Mouse (Mus musculus) hindbrain, embryonic 16.5 days (tissue): ENCODE data around the gene Kctd7. TPM values are rescaled to one million over a fixed set of nuclear protein-coding genes. Genes with fewer than 3 reads are reported as not detected.

Experiments
- ATAC-seq: fragments of 200-750 bp; cut with Nextera tagmentation; 2 replicates; pipeline ENCODE4 v1.8.0; 2017; ENCODE audit warnings: moderate TSS enrichment, moderate library complexity
- H3K27ac ChIP-seq: fragments of 300-500 bp; sonication (generic); 2 replicates; pipeline ENCODE4 v1.5.1; 2014; ENCODE audit warnings: low read depth, mild to moderate bottlenecking, control low read depth, low read length, moderate library complexity
- H3K27me3 ChIP-seq: fragments of 300-500 bp; sonication (generic); replicated peaks from 2 replicates; pipeline ENCODE4 v1.6.1; 2014; ENCODE audit warnings: low read length; ENCODE audit not compliant: control insufficient read depth, insufficient read depth
- H3K36me3 ChIP-seq: fragments of 300-500 bp; sonication (generic); 2 replicates; pipeline ENCODE4 v1.6.1; 2014; ENCODE audit warnings: mild to moderate bottlenecking, low read length, moderate library complexity, mixed read lengths; ENCODE audit not compliant: control insufficient read depth, insufficient read depth
- H3K4me1 ChIP-seq: fragments of 300-500 bp; sonication (generic); 2 replicates; pipeline ENCODE4 v1.6.1; 2014; ENCODE audit warnings: low read depth, low read length; ENCODE audit not compliant: control insufficient read depth, insufficient read depth
- H3K4me2 ChIP-seq: fragments of 300-500 bp; sonication (generic); 2 replicates; pipeline ENCODE4 v1.6.1; 2014; ENCODE audit warnings: mild to moderate bottlenecking, low read length, control low read depth, moderate library complexity
- H3K4me3 ChIP-seq: fragments of 300-500 bp; sonication (generic); 2 replicates; pipeline ENCODE4 v1.5.1; 2014; ENCODE audit warnings: mild to moderate bottlenecking, low read length, control low read depth, moderate library complexity
- H3K9ac ChIP-seq: fragments of 300-500 bp; sonication (generic); 2 replicates; pipeline ENCODE4 v1.6.1; 2014; ENCODE audit warnings: low read depth, mild to moderate bottlenecking, control low read depth, low read length, moderate library complexity
- H3K9me3 ChIP-seq: fragments of 300-500 bp; sonication (generic); 2 replicates; pipeline ENCODE4 v1.6.1; 2014; ENCODE audit warnings: mild to moderate bottlenecking, low read length, moderate library complexity; ENCODE audit not compliant: control insufficient read depth
- WGBS: fragments of 180-500 bp; shearing (Covaris S2); extraction: QIAGEN DNeasy Blood & Tissue Kit; methylation state at CpG from one replicate; pipeline ENCODE4 v1.1.7; 2014; 5-methylcytosine and 5-hydroxymethylcytosine counted together
- polyA plus RNA-seq: library from polyadenylated mRNA; unstranded; fragments of >200 nt; fragmentation: Nextera tagmentation; extraction: Ambion mirVana; gene quantifications from 2 replicates; pipeline ENCODE4 v1.2.1, GENCODE M21; 2015

The Kctd7 gene
- polyA plus RNA-seq, 1 experiment from 2014 or later = 19.5 TPM

- H3K4me3 ChIP-seq = no peak overlapping the region
- no peak for ATAC-seq
- H3K27me3 ChIP-seq = no peaks in the 10 kb centered on the region
- 78% methylated on average over 6 of the region's 6 CpGs for WGBS
- H3K4me1 ChIP-seq = no peaks in the 10 kb centered on the region; the same call in 1 of the 2 replicates
- no peaks in the 10 kb centered on the region for H3K9me3 ChIP-seq
- no peak overlapping the region for H3K27ac ChIP-seq
- H3K9ac ChIP-seq = no peak overlapping the region
- peaks cover 4% of the 10 kb centered on the region; the same call in 1 of the 2 replicates for H3K36me3 ChIP-seq
- no peak overlapping the region for H3K4me2 ChIP-seq
Measured at GRCm38 (mm10) chr5:130117932-130118331, 26.7 kb upstream of the Kctd7 start.

GRCm38 (mm10) chr5:130119236-130119635 lies 25.4 kb upstream of the Kctd7 start:
- H3K4me3 ChIP-seq = no peak overlapping the region
- H3K9me3 ChIP-seq = no peaks in the 10 kb centered on the region
- H3K9ac ChIP-seq = no peak overlapping the region
- H3K27me3 ChIP-seq = no peaks in the 10 kb centered on the region
- H3K27ac ChIP-seq = 0 out of 2 replicates have a peak overlapping the region, but pooled peaks have one; percentile 4
- H3K4me2 ChIP-seq = no peak overlapping the region
- no peaks in the 10 kb centered on the region; the same call in 1 of the 2 replicates for H3K4me1 ChIP-seq
- ATAC-seq = no peak
- peaks cover 4% of the 10 kb centered on the region; the same call in 1 of the 2 replicates for H3K36me3 ChIP-seq
- 82% methylated on average over 3 of the region's 3 CpGs for WGBS

DNA sequence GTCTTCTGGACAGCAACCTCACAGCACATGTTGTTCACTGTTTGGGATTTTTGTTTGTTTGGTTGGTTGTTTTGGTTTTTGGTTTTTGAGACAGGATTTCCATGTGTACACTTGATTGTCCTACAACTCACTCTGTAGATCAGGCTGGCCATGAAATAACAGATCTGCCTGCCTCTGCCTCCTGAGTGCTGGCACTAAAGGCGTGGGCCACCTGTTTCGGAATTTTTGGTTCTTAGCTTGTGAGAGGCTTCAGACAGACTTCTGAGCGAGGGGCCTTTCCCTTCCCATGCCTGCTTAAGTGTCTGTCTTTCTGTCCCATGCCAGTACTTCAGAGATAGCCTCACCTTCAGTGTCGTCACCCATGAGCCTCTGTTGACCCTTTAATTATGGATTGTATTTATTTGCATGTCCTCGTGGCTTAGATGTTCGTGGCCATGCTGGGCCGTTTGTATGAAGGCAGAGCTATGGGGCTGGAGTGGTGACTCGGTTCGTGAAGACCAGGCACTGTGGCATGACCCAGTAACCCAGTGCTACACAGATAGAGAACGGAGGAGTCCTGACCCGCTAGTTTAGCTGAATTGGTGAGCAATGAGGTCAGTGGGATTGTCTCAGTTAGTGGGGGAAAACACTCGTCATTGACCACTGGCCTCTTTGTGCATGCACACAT lies 24.5 kb upstream of the Kctd7 start:
- 88% methylated on average over 12 of the region's 12 CpGs for WGBS
- no peak overlapping the region for H3K27ac ChIP-seq
- ATAC-seq = no peak
- H3K9ac ChIP-seq = no peak overlapping the region
- no peaks in the 10 kb centered on the region; the same call in 1 of the 2 replicates for H3K4me1 ChIP-seq
- no peak overlapping the region for H3K4me2 ChIP-seq
- no peaks in the 10 kb centered on the region for H3K36me3 ChIP-seq
- H3K27me3 ChIP-seq = no peaks in the 10 kb centered on the region
- H3K4me3 ChIP-seq = no peak overlapping the region
- no peaks in the 10 kb centered on the region for H3K9me3 ChIP-seq

DNA sequence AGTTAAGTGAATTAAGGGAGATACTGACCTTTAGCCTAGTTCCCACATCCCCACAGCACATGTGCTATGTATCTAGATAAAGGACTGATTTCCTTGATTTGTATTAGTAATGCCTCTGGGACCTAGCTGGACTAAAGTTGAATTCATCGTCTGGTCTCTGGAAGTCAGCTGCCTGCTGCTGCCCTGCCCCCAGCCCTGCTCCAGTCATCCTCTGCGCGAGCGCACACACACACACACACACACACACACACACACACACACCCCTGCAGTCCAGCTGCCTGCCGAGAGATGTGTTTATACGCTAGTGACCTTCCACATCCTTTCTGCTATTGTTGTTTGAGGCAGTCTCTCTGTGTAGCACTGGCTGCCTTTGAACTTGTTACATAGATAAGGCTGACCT lies 23.8 kb upstream of the Kctd7 start:
- WGBS = 52% methylated on average over 6 of the region's 6 CpGs

DNA sequence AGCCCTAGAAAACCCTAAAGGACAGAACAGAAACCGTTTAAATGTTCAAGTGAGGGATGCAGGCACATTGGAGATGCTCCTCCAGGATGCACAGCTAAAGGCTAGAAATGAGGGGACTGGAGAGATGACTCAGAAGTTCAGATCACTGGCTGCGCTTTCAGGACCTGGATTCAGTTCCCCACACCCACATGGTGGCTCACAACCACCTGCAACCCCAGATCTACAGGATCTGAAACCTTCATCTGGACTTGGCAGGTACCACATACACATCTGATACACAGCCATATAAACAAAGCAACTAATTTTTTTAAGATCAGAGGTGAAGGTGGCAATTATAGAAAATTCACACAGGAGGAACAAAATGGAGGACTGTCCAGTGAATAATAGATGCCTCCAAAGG lies 22.3 kb upstream of the Kctd7 start:
- ATAC-seq = no peak
- no peak overlapping the region for H3K4me3 ChIP-seq
- 98% methylated on average over 2 of the region's 2 CpGs for WGBS

More for the DNA sequence above, 23.8 kb upstream of the Kctd7 start:
- no peak for ATAC-seq
- Histone ChIP-seq H3K36me3 (no peaks in the 10 kb centered on the region), H3K9ac (no peak overlapping the region), H3K27me3 (no peaks in the 10 kb centered on the region), H3K27ac (no peak overlapping the region), H3K9me3 (no peaks in the 10 kb centered on the region), H3K4me3 (no peak overlapping the region), H3K4me1 (no peaks in the 10 kb centered on the region; the same call in 1 of the 2 replicates), H3K4me2 (no peak overlapping the region)

DNA sequence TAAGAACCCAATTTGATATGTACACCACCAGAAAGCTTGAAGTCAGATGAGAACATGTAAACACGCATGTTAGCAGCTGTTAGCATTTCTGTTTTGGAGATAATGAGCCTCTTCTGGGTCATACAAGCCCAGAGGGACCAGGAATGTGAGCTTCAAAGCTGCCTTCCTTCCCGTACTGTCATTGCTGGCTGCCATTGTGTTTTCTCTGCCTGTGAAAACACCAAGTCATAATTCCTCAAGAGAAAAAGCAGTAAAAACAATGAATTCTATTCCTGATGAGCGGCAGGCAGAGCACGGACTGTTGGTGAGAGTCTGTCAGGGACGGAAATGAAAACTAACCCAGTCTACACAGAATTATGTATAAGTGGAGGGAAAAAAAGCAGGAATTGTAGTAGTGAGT lies 20.4 kb upstream of the Kctd7 start:
- H3K4me2 ChIP-seq = no peak overlapping the region
- no peak overlapping the region for H3K4me3 ChIP-seq
- H3K4me1 ChIP-seq = no peaks in the 10 kb centered on the region; the same call in 1 of the 2 replicates
- H3K9ac ChIP-seq = no peak overlapping the region
- 64% methylated on average over 5 of the region's 5 CpGs for WGBS
- H3K27ac ChIP-seq = no peak overlapping the region
- H3K9me3 ChIP-seq = no peaks in the 10 kb centered on the region
- no peaks in the 10 kb centered on the region for H3K36me3 ChIP-seq
- no peak for ATAC-seq
- no peaks in the 10 kb centered on the region for H3K27me3 ChIP-seq

More for the DNA sequence above, 22.3 kb upstream of the Kctd7 start:
- no peak overlapping the region for H3K9ac ChIP-seq
- H3K27ac ChIP-seq = no peak overlapping the region
- no peak overlapping the region for H3K4me2 ChIP-seq
- no peaks in the 10 kb centered on the region for H3K27me3 ChIP-seq
- no peaks in the 10 kb centered on the region for H3K9me3 ChIP-seq
- H3K4me1 ChIP-seq = no peaks in the 10 kb centered on the region; the same call in 1 of the 2 replicates
- H3K36me3 ChIP-seq = no peaks in the 10 kb centered on the region

GRCm38 (mm10) chr5:130128686-130129523 lies 15.8 kb upstream of the Kctd7 start:
- ATAC-seq = no peak
- H3K27me3 ChIP-seq = no peaks in the 10 kb centered on the region
- H3K9ac ChIP-seq = no peak overlapping the region
- no peak overlapping the region for H3K4me3 ChIP-seq
- no peaks in the 10 kb centered on the region for H3K4me1 ChIP-seq
- WGBS = 70% methylated on average over 10 of the region's 11 CpGs
- no peaks in the 10 kb centered on the region for H3K36me3 ChIP-seq
- H3K4me2 ChIP-seq = no peak overlapping the region
- no peaks in the 10 kb centered on the region for H3K9me3 ChIP-seq
- no peak overlapping the region for H3K27ac ChIP-seq

DNA sequence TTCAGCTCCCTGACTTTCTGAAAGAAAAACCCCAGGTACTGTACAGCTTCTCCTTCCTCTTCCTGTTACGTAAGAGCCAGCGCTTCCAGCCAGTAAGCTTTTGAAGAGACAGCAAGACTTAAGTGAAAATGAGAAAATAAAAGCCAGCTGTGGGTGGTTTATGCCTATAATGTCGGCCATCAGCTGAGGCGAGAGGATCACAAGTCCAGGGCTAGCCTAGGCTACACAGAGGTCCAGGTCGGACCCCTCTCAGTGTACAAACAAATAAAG lies 15.2 kb upstream of the Kctd7 start:
- WGBS = 90% methylated on average over 5 of the region's 5 CpGs
- Histone ChIP-seq H3K4me1 (no peaks in the 10 kb centered on the region), H3K4me3 (no peak overlapping the region), H3K27ac (no peak overlapping the region), H3K4me2 (no peak overlapping the region), H3K27me3 (no peaks in the 10 kb centered on the region), H3K9ac (no peak overlapping the region), H3K36me3 (no peaks in the 10 kb centered on the region), H3K9me3 (no peaks in the 10 kb centered on the region)
- ATAC-seq = no peak

- H3K4me2 ChIP-seq = no peak overlapping the region
Measured at GRCm38 (mm10) chr5:130136597-130136996, 8.1 kb upstream of the Kctd7 start.

More at GRCm38 (mm10) chr5:130136597-130136996, 8.1 kb upstream of the Kctd7 start:
- H3K27ac ChIP-seq = no peak overlapping the region
- H3K9ac ChIP-seq = no peak overlapping the region
- H3K27me3 ChIP-seq = no peaks in the 10 kb centered on the region
- no peak overlapping the region for H3K4me3 ChIP-seq
- H3K36me3 ChIP-seq = 0 out of 2 replicates have a peak, but pooled peaks cover 3% of the 10 kb centered on the region
- H3K9me3 ChIP-seq = no peaks in the 10 kb centered on the region
- no peaks in the 10 kb centered on the region for H3K4me1 ChIP-seq
- WGBS = 96% methylated on average over 13 of the region's 13 CpGs
- no peak for ATAC-seq
